Mouse (Mus musculus): ENCODE data around the gene Coq10b. TPM values are rescaled to one million over a fixed set of nuclear protein-coding genes. Genes with fewer than 3 reads are reported as not detected.

Gene Coq10b
- total and polyA plus RNA-seq, 2 experiments: 6.3 to 63.2 TPM

DNA sequence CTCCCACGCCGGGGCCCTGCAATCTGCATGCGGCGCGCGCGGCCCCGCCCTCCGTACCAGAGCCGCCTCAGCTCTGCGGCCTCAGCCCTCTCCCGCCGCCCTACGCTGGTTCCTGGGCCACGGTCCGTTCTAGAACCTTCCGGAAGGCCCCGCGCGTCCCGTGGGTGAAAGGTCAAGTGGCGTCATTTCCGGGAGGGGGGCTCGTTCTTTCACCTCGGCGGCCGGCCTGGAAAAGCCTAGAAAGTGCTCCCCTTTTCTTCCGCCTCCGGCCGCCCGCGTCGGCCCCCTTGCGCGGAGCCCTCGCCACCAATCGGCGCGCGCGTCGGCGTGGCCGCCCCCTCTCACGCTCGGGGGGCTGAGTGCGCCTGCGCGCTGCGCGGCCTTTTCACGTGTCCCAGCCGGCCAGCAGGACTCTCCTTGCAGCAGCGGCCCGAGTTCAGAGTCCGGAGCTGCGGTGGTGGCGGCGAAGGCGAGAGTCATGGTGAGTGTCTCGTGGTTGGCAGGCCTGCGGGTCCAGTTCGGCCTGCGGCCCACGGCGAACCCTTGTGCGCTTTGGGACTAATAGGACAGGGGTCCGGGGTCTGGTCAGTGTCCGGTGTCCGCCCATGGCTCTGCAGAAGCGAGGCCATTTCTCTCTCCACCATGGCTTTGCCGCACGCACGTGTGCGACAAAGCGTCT is 35.5 kb downstream of the Coq10b start, which contains the start of the genes Hspe1 and Hspd1:
TSS of gene Hspe1 (plus strand) at position 201 of the 679 bp plus-strand sequence.
TSS of gene Hspd1 (minus strand) at position 312 of the 679 bp plus-strand sequence.
- WGBS: 1% methylated on average over 75 of the region's 76 CpGs
- Histone ChIP-seq H3K27ac (replicated peaks; ENCODE audit: insufficient read depth, low read depth, low read length) (peak within 1 kb of the TSS; percentile 100), H3K4me3 (ENCODE audit: insufficient read depth, low read depth, low read length) (peak within 1 kb of the TSS; percentile 99), H3K36me3 (ENCODE audit: control insufficient read depth, insufficient read depth, low read length) (peaks cover 41% of the 10 kb centered on the region), H3K79me2 (ENCODE audit: control insufficient read depth, insufficient read depth, low read length) (peaks cover 19% of the 10 kb centered on the region; the same call in 1 of the 2 replicates), H3K4me1 (ENCODE audit: control insufficient read depth, insufficient read depth, low read length) (peaks cover 18% of the 10 kb centered on the region), H3K27me3 (ENCODE audit: control insufficient read depth, insufficient read depth, low read length) (no peaks in the 10 kb centered on the region), H3K9ac (ENCODE audit: low read depth, low read length) (peak within 1 kb of the TSS; percentile 100)
- peak; percentile 82 for DNase-seq (ENCODE audit: extremely low read depth, low read depth, low spot score)
- TF ChIP-seq CTCF (IDR thresholded peaks at IDR 0.05; ENCODE audit: low read depth, low read length) (no peak), POLR2A (IDR thresholded peaks at IDR 0.05; ENCODE audit: extremely low read depth, insufficient read depth, low read length) (peak; percentile 96)

- 2% methylated on average over 16 of the region's 16 CpGs for WGBS
Measured at GRCm38 (mm10) chr1:55088611-55089497, 36.3 kb downstream of the Coq10b start.

DNA sequence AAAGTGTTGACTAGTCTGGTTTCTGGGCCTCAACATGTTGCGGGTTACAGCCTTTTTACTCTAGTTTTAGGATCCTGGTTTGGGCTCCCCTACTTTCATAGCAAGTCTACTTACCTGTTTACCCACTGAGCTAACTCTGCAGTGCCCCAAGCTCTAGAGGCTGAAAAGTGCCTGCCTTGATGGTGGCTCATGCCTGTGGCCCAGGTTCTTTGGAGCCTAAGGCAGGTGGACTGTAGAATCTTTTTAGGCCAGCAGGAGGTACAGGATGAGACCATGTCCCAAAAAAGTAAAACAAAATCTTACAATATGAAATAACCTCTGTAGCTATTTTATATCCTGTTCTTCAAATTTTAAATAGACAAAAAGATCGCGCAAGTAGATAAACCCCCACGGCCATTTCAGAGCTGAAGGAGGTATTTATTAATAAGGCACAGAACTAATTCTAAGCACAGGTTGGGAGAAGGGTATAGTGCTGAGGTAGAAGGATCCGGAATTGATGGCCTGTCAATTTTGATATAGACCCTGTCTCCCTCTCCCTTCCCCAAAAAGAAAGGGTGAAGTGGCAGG is 37.0 kb downstream of the Coq10b start:
- peaks cover 14% of the 10 kb centered on the region for H3K4me1 ChIP-seq (ENCODE audit: control insufficient read depth, insufficient read depth, low read length)
- H3K9ac ChIP-seq (ENCODE audit: low read depth, low read length): peak overlapping the region; percentile 67
- no peak for DNase-seq (ENCODE audit: extremely low read depth, low read depth, low spot score)
- H3K79me2 ChIP-seq (ENCODE audit: control insufficient read depth, insufficient read depth, low read length): peaks cover 19% of the 10 kb centered on the region; the same call in 1 of the 2 replicates
- H3K4me3 ChIP-seq (ENCODE audit: insufficient read depth, low read depth, low read length): peak overlapping the region; percentile 99
- H3K27ac ChIP-seq (replicated peaks; ENCODE audit: insufficient read depth, low read depth, low read length): no peak overlapping the region; the same call in none of the 2 replicates
- H3K36me3 ChIP-seq (ENCODE audit: control insufficient read depth, insufficient read depth, low read length): peaks cover 28% of the 10 kb centered on the region
- TF ChIP-seq CTCF (IDR thresholded peaks at IDR 0.05; ENCODE audit: low read depth, low read length): no peak
- no peak for TF ChIP-seq POLR2A (IDR thresholded peaks at IDR 0.05; ENCODE audit: extremely low read depth, insufficient read depth, low read length)
- 45% methylated on average over 5 of the region's 5 CpGs for WGBS
- H3K27me3 ChIP-seq (ENCODE audit: control insufficient read depth, insufficient read depth, low read length): no peaks in the 10 kb centered on the region

More at GRCm38 (mm10) chr1:55088611-55089497, 36.3 kb downstream of the Coq10b start:
- Histone ChIP-seq H3K36me3 (ENCODE audit: control insufficient read depth, insufficient read depth, low read length) (peaks cover 35% of the 10 kb centered on the region), H3K27ac (replicated peaks; ENCODE audit: insufficient read depth, low read depth, low read length) (peak overlapping the region; percentile 92), H3K9ac (ENCODE audit: low read depth, low read length) (peak overlapping the region; percentile 87), H3K27me3 (ENCODE audit: control insufficient read depth, insufficient read depth, low read length) (no peaks in the 10 kb centered on the region), H3K79me2 (ENCODE audit: control insufficient read depth, insufficient read depth, low read length) (peaks cover 19% of the 10 kb centered on the region; the same call in 1 of the 2 replicates), H3K4me3 (ENCODE audit: insufficient read depth, low read depth, low read length) (peak overlapping the region; percentile 99), H3K4me1 (ENCODE audit: control insufficient read depth, insufficient read depth, low read length) (peaks cover 14% of the 10 kb centered on the region)
- TF ChIP-seq POLR2A (IDR thresholded peaks at IDR 0.05; ENCODE audit: extremely low read depth, insufficient read depth, low read length) (no peak), CTCF (IDR thresholded peaks at IDR 0.05; ENCODE audit: low read depth, low read length) (no peak)
- no peak for DNase-seq (ENCODE audit: extremely low read depth, low read depth, low spot score)

GRCm38 (mm10) chr1:55092056-55092455 is 39.5 kb downstream of the Coq10b start:
- Histone ChIP-seq H3K79me2 (ENCODE audit: control insufficient read depth, insufficient read depth, low read length) (peaks cover 14% of the 10 kb centered on the region; the same call in 1 of the 2 replicates), H3K36me3 (ENCODE audit: control insufficient read depth, insufficient read depth, low read length) (peaks cover 17% of the 10 kb centered on the region), H3K9ac (ENCODE audit: low read depth, low read length) (no peak overlapping the region), H3K27ac (replicated peaks; ENCODE audit: insufficient read depth, low read depth, low read length) (0 out of 2 replicates have a peak overlapping the region, but pooled peaks have one; percentile 24), H3K4me1 (ENCODE audit: control insufficient read depth, insufficient read depth, low read length) (peaks cover 8% of the 10 kb centered on the region), H3K4me3 (ENCODE audit: insufficient read depth, low read depth, low read length) (no peak overlapping the region), H3K27me3 (ENCODE audit: control insufficient read depth, insufficient read depth, low read length) (no peaks in the 10 kb centered on the region)
- TF ChIP-seq CTCF (IDR thresholded peaks at IDR 0.05; ENCODE audit: low read depth, low read length) (no peak), POLR2A (IDR thresholded peaks at IDR 0.05; ENCODE audit: extremely low read depth, insufficient read depth, low read length) (no peak)
- 73% methylated on average over 2 of the region's 2 CpGs for WGBS
- no peak for DNase-seq (ENCODE audit: extremely low read depth, low read depth, low spot score)

DNA sequence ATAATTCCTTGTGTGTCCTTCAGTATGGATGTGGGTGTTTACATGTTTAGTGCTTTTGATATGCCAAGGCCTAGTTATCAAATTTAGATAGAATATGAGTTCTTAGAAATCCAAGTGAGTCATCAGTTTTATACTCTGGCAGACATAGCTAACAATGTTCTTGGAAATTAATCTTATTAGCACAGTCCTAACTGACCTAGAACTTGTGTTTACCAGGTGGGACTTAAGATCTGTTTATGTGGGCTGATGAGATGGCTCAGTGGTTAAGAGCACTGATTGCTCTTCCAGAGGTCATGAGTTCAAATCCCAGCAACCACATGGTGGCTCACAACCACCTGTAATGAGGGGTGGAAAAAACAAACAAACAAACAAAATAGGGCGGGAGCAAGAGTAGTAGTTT is 39.9 kb downstream of the Coq10b start:
- Histone ChIP-seq H3K27ac (replicated peaks; ENCODE audit: insufficient read depth, low read depth, low read length) (no peak overlapping the region), H3K4me1 (ENCODE audit: control insufficient read depth, insufficient read depth, low read length) (peaks cover 8% of the 10 kb centered on the region), H3K9ac (ENCODE audit: low read depth, low read length) (no peak overlapping the region), H3K79me2 (ENCODE audit: control insufficient read depth, insufficient read depth, low read length) (peaks cover 11% of the 10 kb centered on the region; the same call in 1 of the 2 replicates), H3K27me3 (ENCODE audit: control insufficient read depth, insufficient read depth, low read length) (no peaks in the 10 kb centered on the region), H3K4me3 (ENCODE audit: insufficient read depth, low read depth, low read length) (no peak overlapping the region), H3K36me3 (ENCODE audit: control insufficient read depth, insufficient read depth, low read length) (peaks cover 17% of the 10 kb centered on the region)
- TF ChIP-seq POLR2A (IDR thresholded peaks at IDR 0.05; ENCODE audit: extremely low read depth, insufficient read depth, low read length): no peak
- no peak for TF ChIP-seq CTCF (IDR thresholded peaks at IDR 0.05; ENCODE audit: low read depth, low read length)
- no peak for DNase-seq (ENCODE audit: extremely low read depth, low read depth, low spot score)
- WGBS: 85% methylated on average over 1 of the region's 1 CpGs

Data from liver, adult 2 months (tissue).